Mouse (Mus musculus) hindbrain, embryonic 14.5 days (tissue): ENCODE measurements at regions not wholly inside any gene's neighbourhood (a gene's known extent, or its start where the extent isn't known, plus 50 kb on each side); places are given as distances from the start of the nearest gene placed in this dataset.
A peak's percentile ranks its signal among the peaks of the same experiment; 100 is the strongest.

ENCODE experiments used
- ATAC-seq: fragments of 200-750 bp; cut with Nextera tagmentation; 2 replicates; pipeline ENCODE4 v1.8.0; 2017; ENCODE audit warnings: moderate number of reproducible peaks, mild to moderate bottlenecking, moderate TSS enrichment, moderate library complexity; ENCODE audit not compliant: low FRiP score
- DNase-seq: peaks from one replicate; pipeline ENCODE4 v3.0.0-alpha.2; 2015; ENCODE audit warnings: low spot score
- H3K27ac ChIP-seq: fragments of 300-500 bp; sonication (generic); 2 replicates; pipeline ENCODE4 v1.5.1; 2014; ENCODE audit warnings: mild to moderate bottlenecking, moderate library complexity
- H3K27me3 ChIP-seq: fragments of 300-500 bp; sonication (generic); 2 replicates; pipeline ENCODE4 v1.6.1; 2014; ENCODE audit warnings: mild to moderate bottlenecking, low read length, mixed read lengths; ENCODE audit not compliant: control insufficient read depth, insufficient read depth
- H3K36me3 ChIP-seq: fragments of 300-500 bp; sonication (generic); replicated peaks from 2 replicates; pipeline ENCODE4 v1.6.1; 2014; ENCODE audit not compliant: control insufficient read depth, insufficient read depth
- H3K4me1 ChIP-seq: fragments of 300-500 bp; sonication (generic); replicated peaks from 2 replicates; pipeline ENCODE4 v1.6.1; 2014; ENCODE audit warnings: antibody characterized with exemption, low read length, mixed read lengths; ENCODE audit not compliant: control insufficient read depth, insufficient read depth
- H3K4me2 ChIP-seq: fragments of 300-500 bp; sonication (generic); replicated peaks from 2 replicates; pipeline ENCODE4 v1.6.1; 2014; ENCODE audit warnings: mild to moderate bottlenecking, moderate library complexity
- H3K4me3 ChIP-seq: fragments of 300-500 bp; sonication (generic); replicated peaks from 2 replicates; pipeline ENCODE4 v1.5.1; 2014; ENCODE audit warnings: mild to moderate bottlenecking, low read length
- H3K9ac ChIP-seq: fragments of 300-500 bp; sonication (generic); 2 replicates; pipeline ENCODE4 v1.6.1; 2014
- H3K9me3 ChIP-seq: fragments of 300-500 bp; sonication (generic); 2 replicates; pipeline ENCODE4 v1.6.1; 2016; ENCODE audit warnings: low read length; ENCODE audit not compliant: control insufficient read depth
- WGBS: fragments of 180-500 bp; shearing (Covaris S2); extraction: QIAGEN DNeasy Blood & Tissue Kit; methylation state at CpG from one replicate; pipeline ENCODE4 v1.1.7; 2014; 5-methylcytosine and 5-hydroxymethylcytosine counted together

DNA sequence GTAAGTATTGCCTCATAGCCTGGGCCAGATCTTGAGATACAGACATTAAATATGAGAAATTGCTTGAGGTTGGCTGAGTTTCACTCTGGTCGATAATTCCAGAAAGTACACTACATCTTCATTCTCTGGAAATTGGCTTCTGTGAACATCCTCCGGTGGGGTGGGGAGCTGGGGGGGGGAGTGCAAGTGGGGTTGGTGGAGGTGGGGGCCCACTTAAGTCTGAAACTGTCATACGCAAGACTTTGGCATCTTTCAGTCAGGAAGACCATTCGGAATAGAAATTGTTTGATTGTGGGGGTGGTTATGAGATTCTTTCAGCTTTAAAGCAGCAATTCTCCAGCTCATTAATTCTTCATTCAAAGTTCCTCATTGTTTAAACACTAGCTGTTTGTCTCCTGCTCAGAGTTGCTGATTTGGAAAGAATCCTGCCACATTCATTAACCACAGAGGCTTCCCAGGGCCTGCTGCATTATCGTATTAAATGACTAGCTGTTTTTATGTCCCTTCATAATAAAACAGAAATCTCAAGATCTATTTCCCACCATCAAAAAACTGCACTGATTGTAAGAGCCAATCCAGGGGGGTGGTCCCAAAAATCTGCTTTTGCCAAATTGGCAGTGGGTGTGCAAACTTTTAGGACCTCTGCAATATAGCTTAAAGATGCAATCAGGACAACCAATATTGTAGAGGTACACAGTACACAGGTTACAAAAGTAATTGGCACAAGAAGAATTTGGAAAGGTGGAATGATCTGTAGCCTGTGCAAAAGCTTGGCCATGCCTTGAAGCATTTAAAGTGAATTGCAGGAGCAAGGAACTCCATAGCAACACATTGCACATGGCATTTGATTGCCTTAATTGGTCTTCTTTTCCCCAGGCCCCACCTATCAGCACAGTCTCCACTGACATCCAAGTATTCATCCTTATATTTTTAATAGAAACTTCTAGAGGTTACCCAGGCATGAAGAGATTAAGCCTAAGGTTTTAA is 532.2 kb downstream of the Epm2a start:
- WGBS: 26% methylated on average over 5 of the region's 5 CpGs
- H3K4me2 ChIP-seq: no peak overlapping the region
- peaks cover 13% of the 10 kb centered on the region for H3K4me1 ChIP-seq
- no peaks in the 10 kb centered on the region for H3K9me3 ChIP-seq
- no peak overlapping the region for H3K9ac ChIP-seq
- no peaks in the 10 kb centered on the region for H3K27me3 ChIP-seq
- no peak overlapping the region for H3K4me3 ChIP-seq
- 0 out of 2 replicates have a peak overlapping the region, but pooled peaks have one; percentile 20 for H3K27ac ChIP-seq
- peak; percentile 41; the same call in 1 of the 2 replicates for ATAC-seq
- DNase-seq: peak; percentile 47
- H3K36me3 ChIP-seq: no peaks in the 10 kb centered on the region

DNA sequence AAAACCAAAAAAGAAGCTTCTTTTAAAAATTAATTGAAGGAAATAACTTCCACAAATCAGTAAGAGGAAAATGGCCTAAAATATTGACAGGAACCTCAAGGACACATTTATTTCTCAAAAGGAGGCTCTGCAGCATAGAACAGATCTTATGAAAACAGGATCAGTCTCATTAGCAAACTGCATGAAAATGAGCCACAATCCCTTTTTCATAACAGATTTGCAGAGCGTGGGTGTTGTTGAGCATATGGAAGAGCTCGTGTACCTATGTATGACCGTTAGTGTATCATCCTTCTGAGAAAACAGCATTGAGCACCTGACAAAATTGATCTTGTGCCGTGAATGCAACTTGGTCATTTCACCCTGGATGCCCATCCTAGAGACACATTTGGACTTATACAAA is 543.0 kb downstream of the Epm2a start:
- no peak overlapping the region for H3K4me3 ChIP-seq
- no peak overlapping the region for H3K27ac ChIP-seq
- DNase-seq (no peak), ATAC-seq (no peak)
- no peak overlapping the region for H3K9ac ChIP-seq
- no peaks in the 10 kb centered on the region for H3K36me3 ChIP-seq
- no peaks in the 10 kb centered on the region for H3K27me3 ChIP-seq
- 90% methylated on average over 4 of the region's 4 CpGs for WGBS
- no peak overlapping the region for H3K4me2 ChIP-seq
- no peaks in the 10 kb centered on the region for H3K9me3 ChIP-seq
- H3K4me1 ChIP-seq: no peaks in the 10 kb centered on the region

DNA sequence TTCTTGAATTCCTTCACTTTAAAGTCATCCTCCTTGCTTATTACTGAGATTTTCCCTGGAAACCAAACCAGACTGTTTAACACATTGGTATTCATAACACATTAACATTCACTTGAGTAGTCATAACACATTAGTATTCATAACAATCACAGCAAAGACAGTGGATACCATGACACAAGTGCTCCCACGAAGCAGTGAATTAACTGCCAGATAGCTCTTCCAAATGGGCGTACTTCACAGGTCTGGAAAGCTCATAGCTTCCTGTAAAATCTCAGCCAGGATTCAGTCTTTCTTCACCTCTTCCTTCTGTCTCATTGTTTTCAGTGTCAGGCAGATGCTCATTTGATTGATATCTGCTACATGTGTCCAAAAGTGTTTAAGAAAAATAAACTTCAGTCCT is 545.7 kb downstream of the Epm2a start:
- H3K27me3 ChIP-seq: no peaks in the 10 kb centered on the region
- 63% methylated on average over 2 of the region's 2 CpGs for WGBS
- ATAC-seq: no peak
- no peaks in the 10 kb centered on the region for H3K4me1 ChIP-seq
- H3K4me2 ChIP-seq: no peak overlapping the region
- no peak overlapping the region for H3K9ac ChIP-seq
- DNase-seq: no peak
- H3K9me3 ChIP-seq: no peaks in the 10 kb centered on the region
- H3K27ac ChIP-seq: no peak overlapping the region
- no peaks in the 10 kb centered on the region for H3K36me3 ChIP-seq
- H3K4me3 ChIP-seq: no peak overlapping the region

DNA sequence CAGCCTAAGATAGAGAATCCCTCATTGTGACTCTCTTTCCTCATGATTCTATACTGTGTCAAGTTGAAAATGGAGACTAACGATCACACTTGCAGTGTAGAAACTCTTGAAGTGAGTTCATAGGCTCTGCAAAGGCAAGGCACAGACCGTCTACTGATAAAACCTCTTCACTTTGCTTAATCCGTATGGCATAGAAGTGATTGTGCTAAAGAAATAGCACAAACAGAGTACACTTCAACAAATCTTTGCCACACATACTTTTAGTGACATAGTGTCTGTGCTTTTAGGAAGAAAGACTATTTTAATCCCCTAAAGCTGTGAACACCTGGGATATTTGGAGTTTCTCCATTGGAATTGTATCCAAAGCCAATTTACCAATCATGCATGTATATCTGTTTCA is 578.9 kb downstream of the Epm2a start:
- Histone ChIP-seq H3K9me3 (no peaks in the 10 kb centered on the region), H3K27ac (no peak overlapping the region), H3K27me3 (no peaks in the 10 kb centered on the region), H3K9ac (no peak overlapping the region), H3K4me2 (no peak overlapping the region), H3K4me1 (no peaks in the 10 kb centered on the region), H3K4me3 (no peak overlapping the region), H3K36me3 (no peaks in the 10 kb centered on the region)
- WGBS: 91% methylated on average over 3 of the region's 3 CpGs
- no peak for ATAC-seq
- no peak for DNase-seq

DNA sequence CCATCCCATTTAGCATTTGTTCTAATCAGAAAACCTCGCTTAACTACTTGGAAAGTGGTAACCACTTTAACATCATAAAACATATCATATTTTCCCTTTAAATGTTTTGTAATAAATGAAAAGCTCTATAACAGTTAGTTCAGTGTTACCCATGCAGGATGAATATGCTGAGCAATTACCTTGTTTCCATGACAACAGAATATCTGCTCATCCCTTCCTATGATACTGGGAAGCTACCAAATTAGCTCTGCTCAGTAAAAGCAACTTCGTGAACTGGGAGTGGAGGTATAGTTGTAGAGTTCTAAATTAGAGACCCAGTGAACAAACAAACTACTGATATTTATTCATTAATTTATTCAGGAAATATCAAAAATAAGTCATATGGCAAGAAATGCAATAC is 595.0 kb downstream of the Epm2a start:
- DNase-seq (no peak), ATAC-seq (no peak)
- no peaks in the 10 kb centered on the region for H3K9me3 ChIP-seq
- no peak overlapping the region for H3K4me3 ChIP-seq
- no peak overlapping the region for H3K4me2 ChIP-seq
- H3K36me3 ChIP-seq: no peaks in the 10 kb centered on the region
- no peak overlapping the region for H3K27ac ChIP-seq
- H3K9ac ChIP-seq: no peak overlapping the region
- no peaks in the 10 kb centered on the region for H3K4me1 ChIP-seq
- H3K27me3 ChIP-seq: no peaks in the 10 kb centered on the region
- WGBS: 77% methylated on average over 2 of the region's 2 CpGs

DNA sequence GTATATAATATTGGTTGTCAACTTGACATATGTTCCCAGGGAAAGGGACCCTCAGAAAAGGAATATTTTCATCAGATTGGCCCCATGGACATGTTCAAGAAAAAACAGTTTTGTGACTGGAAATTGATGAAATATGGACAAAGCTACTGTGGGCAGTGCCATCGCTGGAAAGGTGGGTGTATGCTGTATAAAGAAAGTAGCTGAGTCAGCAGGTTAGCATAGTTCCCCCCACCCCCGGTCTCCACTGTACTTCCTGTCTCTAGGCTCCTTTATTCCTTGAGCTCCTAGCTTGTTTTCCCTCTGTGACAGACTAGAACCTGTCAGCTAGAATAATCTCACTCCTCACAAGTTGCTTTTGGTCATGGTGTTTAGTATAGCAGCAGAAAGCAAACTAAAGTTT is 599.6 kb downstream of the Epm2a start:
- no peak overlapping the region for H3K4me3 ChIP-seq
- H3K4me1 ChIP-seq: no peaks in the 10 kb centered on the region
- WGBS: 93% methylated on average over 2 of the region's 2 CpGs
- no peaks in the 10 kb centered on the region for H3K36me3 ChIP-seq
- no peak overlapping the region for H3K27ac ChIP-seq
- DNase-seq: no peak
- H3K9ac ChIP-seq: no peak overlapping the region
- no peaks in the 10 kb centered on the region for H3K27me3 ChIP-seq
- no peak overlapping the region for H3K4me2 ChIP-seq
- H3K9me3 ChIP-seq: no peaks in the 10 kb centered on the region
- ATAC-seq: no peak

DNA sequence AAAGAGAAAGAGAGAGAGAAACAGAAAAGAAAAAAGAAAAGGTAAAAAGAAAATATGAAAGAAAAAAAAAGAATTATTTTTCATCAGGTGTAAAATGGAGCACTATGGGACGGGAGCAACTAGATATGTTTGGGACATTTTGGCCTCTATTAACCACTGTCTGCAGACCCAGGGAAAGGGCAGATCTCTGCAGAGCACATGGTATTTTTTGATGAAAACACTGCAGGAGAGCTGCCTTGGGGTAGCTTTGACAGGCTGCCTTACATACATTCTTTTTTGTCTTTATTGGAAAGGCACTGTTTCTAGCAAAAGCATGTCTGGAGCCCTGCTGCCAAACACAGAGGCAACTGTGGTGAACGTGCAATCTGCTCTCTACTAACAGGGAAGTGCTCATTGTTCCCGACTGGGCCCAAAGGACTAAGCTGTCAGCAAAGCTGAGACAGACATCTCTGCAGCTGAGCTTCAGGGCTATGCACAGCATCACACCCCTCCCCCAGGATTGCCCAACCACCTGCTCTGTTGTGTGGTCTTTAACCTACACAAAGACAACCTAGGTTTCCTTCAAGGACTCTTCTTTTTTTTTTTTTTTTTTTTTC is 617.2 kb downstream of the Epm2a start:
- DNase-seq (peak; percentile 35), ATAC-seq (peak; percentile 88)
- H3K27me3 ChIP-seq: no peaks in the 10 kb centered on the region
- peak overlapping the region; percentile 41; the same call in 1 of the 2 replicates for H3K27ac ChIP-seq
- WGBS: 18% methylated on average over 3 of the region's 3 CpGs
- H3K4me1 ChIP-seq: 0 out of 2 replicates have a peak, but pooled peaks cover 4% of the 10 kb centered on the region
- H3K9me3 ChIP-seq: no peaks in the 10 kb centered on the region
- H3K4me3 ChIP-seq: no peak overlapping the region
- H3K36me3 ChIP-seq: no peaks in the 10 kb centered on the region
- H3K4me2 ChIP-seq: no peak overlapping the region
- no peak overlapping the region for H3K9ac ChIP-seq

DNA sequence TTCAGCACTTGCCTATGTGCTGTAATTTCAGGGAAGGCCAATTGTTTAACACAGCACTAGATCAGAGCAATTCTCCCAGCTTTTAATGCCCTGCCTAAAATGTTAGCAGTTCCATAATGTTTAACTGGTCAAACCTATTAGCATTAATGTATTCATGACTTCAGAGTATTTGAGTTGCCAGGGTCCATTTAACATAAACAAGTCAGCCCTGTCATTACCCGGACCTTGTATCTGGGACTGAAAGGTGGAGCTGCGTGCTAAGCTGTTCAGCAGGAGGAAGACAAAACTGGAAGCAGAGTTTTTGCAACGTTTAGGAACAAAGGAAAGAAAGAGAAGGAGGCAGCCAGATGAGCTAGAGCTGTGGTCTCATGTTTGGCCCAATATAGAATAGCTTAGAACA is 661.8 kb downstream of the Epm2a start:
- H3K4me1 ChIP-seq: no peaks in the 10 kb centered on the region
- 29% methylated on average over 3 of the region's 3 CpGs for WGBS
- no peak overlapping the region for H3K27ac ChIP-seq
- DNase-seq (no peak), ATAC-seq (no peak)
- H3K9me3 ChIP-seq: no peaks in the 10 kb centered on the region
- no peak overlapping the region for H3K4me3 ChIP-seq
- no peaks in the 10 kb centered on the region for H3K27me3 ChIP-seq
- H3K9ac ChIP-seq: no peak overlapping the region
- no peak overlapping the region for H3K4me2 ChIP-seq
- H3K36me3 ChIP-seq: no peaks in the 10 kb centered on the region

DNA sequence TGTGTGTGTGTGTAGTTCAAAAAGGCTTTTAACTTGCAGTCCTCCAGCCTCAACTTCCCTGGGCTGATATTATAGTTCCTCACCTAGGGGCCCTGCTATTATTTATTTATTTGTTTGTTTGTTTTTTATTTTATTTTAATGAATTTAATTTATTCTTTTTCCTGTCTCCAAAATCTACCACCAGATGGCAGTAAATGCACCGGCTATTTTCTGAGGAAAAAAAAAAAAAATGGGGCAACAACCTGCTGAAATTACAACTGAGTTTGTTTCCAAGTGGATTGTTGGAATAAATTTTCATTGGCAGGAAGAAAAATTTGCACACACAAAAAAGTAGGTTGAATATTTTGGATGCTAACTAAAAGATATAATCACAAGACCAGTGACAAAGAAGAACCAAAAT is 662.7 kb downstream of the Epm2a start:
- H3K9me3 ChIP-seq: no peaks in the 10 kb centered on the region
- no peaks in the 10 kb centered on the region for H3K36me3 ChIP-seq
- no peak for ATAC-seq
- DNase-seq: peak; percentile 57
- H3K27me3 ChIP-seq: no peaks in the 10 kb centered on the region
- no peaks in the 10 kb centered on the region for H3K4me1 ChIP-seq
- no peak overlapping the region for H3K4me2 ChIP-seq
- WGBS: 50% methylated on average over 1 of the region's 1 CpGs
- no peak overlapping the region for H3K9ac ChIP-seq
- H3K4me3 ChIP-seq: no peak overlapping the region
- no peak overlapping the region for H3K27ac ChIP-seq
